Mouse (Mus musculus) midbrain, embryonic 13.5 days (tissue): ENCODE measurements around the gene Olfr1389. TPM values are rescaled to one million over a fixed set of nuclear protein-coding genes. Genes with fewer than 3 reads are reported as not detected.

Experiments used
- polyA plus RNA-seq: library from polyadenylated mRNA; unstranded; fragments of >200 nt; fragmentation: Nextera tagmentation; extraction: Ambion mirVana; gene quantifications from 2 replicates; pipeline ENCODE4 v1.2.1, GENCODE M21; 2015

The Olfr1389 gene
- polyA plus RNA-seq, 1 experiment from 2014 or later: not detected

Other genes with a start within 250 kb of the Olfr1389 start
- 0.17 TPM in 1 of 2 replicates, not detected in the other for gene Btnl9, start 235.9 kb upstream of the Olfr1389 start, polyA plus RNA-seq
- 56.6 and 58.5 TPM in 2 replicates for gene Zfp62, start 219.8 kb upstream of the Olfr1389 start, polyA plus RNA-seq
- gene Mgat1, start 178.9 kb upstream of the Olfr1389 start, polyA plus RNA-seq: 29.3 and 32.1 TPM in 2 replicates
- gene Olfr1393, start 144.8 kb upstream of the Olfr1389 start, polyA plus RNA-seq: 0.15 TPM in 1 of 2 replicates, not detected in the other
- gene Olfr1392, start 137.8 kb upstream of the Olfr1389 start, polyA plus RNA-seq: not detected in 2 replicates
- not detected in 2 replicates for gene Olfr10, start 118.3 kb upstream of the Olfr1389 start, polyA plus RNA-seq
- gene Olfr1391, start 100.3 kb upstream of the Olfr1389 start, polyA plus RNA-seq: not detected in 2 replicates
- not detected in 2 replicates for gene Olfr1390, start 87.9 kb upstream of the Olfr1389 start, polyA plus RNA-seq
- gene Olfr1388, start 13.6 kb downstream of the Olfr1389 start, polyA plus RNA-seq: not detected in 2 replicates
- gene Olfr1387, start 32.3 kb downstream of the Olfr1389 start, polyA plus RNA-seq: not detected in 2 replicates
- gene Olfr1386, start 42.0 kb downstream of the Olfr1389 start, polyA plus RNA-seq: not detected in 2 replicates
- not detected in 2 replicates for gene Olfr1385, start 66.0 kb downstream of the Olfr1389 start, polyA plus RNA-seq
- gene Olfr1384, start 83.7 kb downstream of the Olfr1389 start, polyA plus RNA-seq: not detected in 2 replicates
- not detected in 2 replicates for gene Olfr1383, start 96.6 kb downstream of the Olfr1389 start, polyA plus RNA-seq
- gene Olfr1382, start 105.2 kb downstream of the Olfr1389 start, polyA plus RNA-seq: not detected in 2 replicates
- gene Olfr1381, start 120.4 kb downstream of the Olfr1389 start, polyA plus RNA-seq: not detected in 2 replicates
- not detected in 2 replicates for gene Olfr1380, start 133.8 kb downstream of the Olfr1389 start, polyA plus RNA-seq
- 1.2 and 1.8 TPM in 2 replicates for gene Flt4, start 186.2 kb downstream of the Olfr1389 start, polyA plus RNA-seq
- gene Scgb3a1, start 240.5 kb downstream of the Olfr1389 start, polyA plus RNA-seq: not detected in 2 replicates